Mouse (Mus musculus) central nervous system, embryonic 14 days (tissue): ENCODE data around the gene Tmem72. TPM values are rescaled to one million over a fixed set of nuclear protein-coding genes. Genes with fewer than 3 reads are reported as not detected.

ENCODE experiments used
- polyA plus RNA-seq: library from polyadenylated mRNA; depleted of rRNA; stranded (reverse); fragments of >200 nt; gene quantifications from 2 replicates; pipeline ENCODE4 v1.2.3, GENCODE M21; 2012; rRNA removed

Tmem72 gene
- 0.32 and 0.33 TPM in 2 replicates for polyA plus RNA-seq

DNA sequence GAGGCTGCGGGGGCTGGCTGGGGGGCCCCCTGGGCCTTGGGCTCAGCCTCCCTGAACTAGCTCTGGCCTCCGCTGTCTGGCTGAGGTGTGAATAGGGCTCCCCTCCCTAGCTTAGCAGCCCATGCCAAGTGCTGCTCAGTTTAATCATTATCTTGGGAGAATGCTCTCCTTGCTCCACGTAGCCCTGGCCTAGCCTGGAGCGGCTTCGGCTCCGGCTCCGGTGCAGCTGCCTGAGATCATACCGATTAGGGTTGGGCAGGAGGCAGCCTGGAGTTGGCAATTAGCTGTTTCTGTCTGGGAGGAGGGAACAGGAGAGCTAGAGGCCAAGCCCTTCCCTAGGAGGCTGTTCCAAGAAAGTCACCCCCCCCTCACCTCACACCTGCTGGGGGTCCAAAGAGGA is at the start of gene Tmem72:
TSS of gene Tmem72 (minus strand) at position 248 of the 400 bp plus-strand sequence.

DNA sequence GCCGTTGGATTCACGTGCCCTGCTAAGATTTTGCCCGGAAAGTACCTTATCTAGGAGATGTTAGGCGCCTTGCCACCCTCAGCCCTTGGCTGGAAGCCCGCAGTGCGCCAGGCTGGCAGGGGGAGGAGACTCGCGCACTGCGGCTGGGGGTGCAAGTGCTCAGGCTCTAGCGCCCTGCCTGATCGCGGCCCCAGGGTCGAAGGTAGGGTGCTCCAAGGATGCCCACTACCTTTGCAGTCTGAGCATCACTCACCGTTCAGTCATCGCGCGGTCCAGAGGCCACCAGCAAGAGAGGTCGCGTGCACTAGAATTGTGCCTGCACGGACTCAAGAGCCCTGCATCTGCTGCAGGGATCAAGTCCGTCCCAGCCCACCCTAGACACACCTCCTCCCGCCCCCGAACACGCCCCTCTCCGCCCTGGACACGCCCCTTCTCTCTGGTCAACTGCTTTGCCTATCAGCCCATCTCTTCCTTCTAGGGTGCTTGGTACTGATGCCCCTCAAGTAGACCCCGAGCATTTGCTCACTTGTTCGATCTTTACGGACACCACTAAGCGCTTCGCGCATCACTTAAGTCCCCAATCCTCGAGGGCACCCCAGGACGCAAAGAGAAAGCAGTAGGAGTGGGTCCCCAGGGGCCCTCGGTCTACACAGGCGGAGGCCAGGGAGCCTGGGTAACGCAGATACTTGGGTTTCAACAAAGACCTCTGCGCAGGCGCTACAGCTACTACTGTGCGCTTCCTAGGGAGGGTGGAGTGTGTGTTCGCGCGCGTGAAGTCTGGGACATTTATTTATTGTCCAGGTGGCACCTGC is 43.0 kb downstream of the Tmem72 start, which contains the start of gene Rassf4:
TSS of gene Rassf4 (minus strand) at position 482 of the 812 bp plus-strand sequence.

DNA sequence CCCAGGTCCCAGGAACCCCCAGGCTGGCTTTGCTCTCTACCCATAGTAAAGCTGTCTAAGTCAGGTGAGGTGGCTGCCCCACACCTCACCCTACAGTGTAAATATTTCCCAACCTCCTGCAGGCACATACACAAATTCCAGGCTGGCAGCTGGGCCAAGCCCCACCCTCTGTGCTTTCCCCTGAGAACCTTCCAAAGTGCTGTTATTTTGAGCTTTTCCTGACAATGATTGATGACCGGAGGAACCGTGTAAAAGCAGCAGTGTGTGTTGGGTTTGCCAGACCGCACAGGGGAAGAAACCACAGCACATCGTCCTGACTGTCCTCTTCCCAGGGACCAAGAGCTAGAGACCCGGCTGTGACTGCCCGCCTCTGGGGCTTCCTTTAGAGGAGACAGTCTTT is 66.3 kb downstream of the Tmem72 start, which contains the start of gene Depp1:
TSS of gene Depp1 (plus strand) at position 204 of the 400 bp plus-strand sequence.

Other genes with a start within 250 kb of the Tmem72 start
- gene Olfr211, start 227.8 kb downstream of the Tmem72 start, polyA plus RNA-seq: not detected in 2 replicates
- 0.02 TPM in 1 of 2 replicates, not detected in the other for gene Olfr212, start 210.4 kb downstream of the Tmem72 start, polyA plus RNA-seq
- not detected in 2 replicates for gene Olfr213, start 178.5 kb downstream of the Tmem72 start, polyA plus RNA-seq
- 0.06 and 0.13 TPM in 2 replicates for gene Gm5580, start 165.8 kb downstream of the Tmem72 start, polyA plus RNA-seq
- not detected in 2 replicates for gene Olfr214, start 162.7 kb downstream of the Tmem72 start, polyA plus RNA-seq
- gene Olfr215, start 132.7 kb downstream of the Tmem72 start, polyA plus RNA-seq: not detected in 2 replicates
- 117 and 140 TPM in 2 replicates for gene Zfp422, start 87.9 kb downstream of the Tmem72 start, polyA plus RNA-seq
- gene Depp1, start 66.3 kb downstream of the Tmem72 start, polyA plus RNA-seq: 5.1 and 5.8 TPM in 2 replicates
- gene Rassf4, start 43.0 kb downstream of the Tmem72 start, polyA plus RNA-seq: 8.0 and 8.2 TPM in 2 replicates